Mouse (Mus musculus): Measurements from ENCODE around the gene Cybc1.

Cybc1 gene

GRCm38 (mm10) chr11:121204161-121205006 lies 24.7 kb downstream of the Cybc1 start, which contains the start of the genes Hexdc and Ogfod3:
Gene Hexdc (plus strand): TSS chr11:121204433.
Gene Ogfod3 (minus strand): TSS chr11:121204711.
- DNase-seq: peak; percentile 96

GRCm38 (mm10) chr11:121203859-121204160 lies 25.3 kb downstream of the Cybc1 start:
- DNase-seq: no peak

- peak; percentile 49 for DNase-seq
Observed at GRCm38 (mm10) chr11:121201436-121202198, 27.5 kb downstream of the Cybc1 start.

- DNase-seq: peak; percentile 21
Observed at GRCm38 (mm10) chr11:121200781-121201180, 28.3 kb downstream of the Cybc1 start.

GRCm38 (mm10) chr11:121199851-121200250 lies 29.3 kb downstream of the Cybc1 start:
- DNase-seq: no peak

- no peak for DNase-seq
Observed at GRCm38 (mm10) chr11:121198622-121199021, 30.5 kb downstream of the Cybc1 start.

- no peak for DNase-seq
Observed at GRCm38 (mm10) chr11:121193415-121193814, 35.7 kb downstream of the Cybc1 start.

- DNase-seq: no peak
Observed at GRCm38 (mm10) chr11:121192742-121193141, 36.4 kb downstream of the Cybc1 start.

- DNase-seq: peak; percentile 63
Observed at GRCm38 (mm10) chr11:121189681-121190080, 39.4 kb downstream of the Cybc1 start.

- peak; percentile 54 for DNase-seq
Observed at GRCm38 (mm10) chr11:121176285-121177270, 52.5 kb downstream of the Cybc1 start.

GRCm38 (mm10) chr11:121174234-121174633 lies 54.9 kb downstream of the Cybc1 start:
- DNase-seq: no peak

GRCm38 (mm10) chr11:121173203-121173602 lies 55.9 kb downstream of the Cybc1 start:
- DNase-seq: no peak

Data from kidney, adult 18-20 months (tissue).